Mouse (Mus musculus) midbrain, embryonic 16.5 days (tissue): Measurements from ENCODE around the gene Fam227a. TPM values are rescaled to one million over a fixed set of nuclear protein-coding genes. Genes with fewer than 3 reads are reported as not detected.

Experiments
- ATAC-seq: fragments of 200-750 bp; cut with Nextera tagmentation; 2 replicates; pipeline ENCODE4 v1.8.0; 2017; ENCODE audit warnings: moderate TSS enrichment
- H3K27ac ChIP-seq: fragments of 300-500 bp; sonication (generic); 2 replicates; pipeline ENCODE4 v1.5.1; 2014; ENCODE audit warnings: mild to moderate bottlenecking, low read length, mixed read lengths
- H3K27me3 ChIP-seq: fragments of 300-500 bp; sonication (generic); 2 replicates; pipeline ENCODE4 v1.6.1; 2014; ENCODE audit warnings: low read depth, low read length, mixed read lengths; ENCODE audit not compliant: control insufficient read depth, insufficient read depth
- H3K36me3 ChIP-seq: fragments of 300-500 bp; sonication (generic); 2 replicates; pipeline ENCODE4 v1.6.1; 2014; ENCODE audit warnings: mild to moderate bottlenecking, low read length, moderate library complexity, mixed read lengths; ENCODE audit not compliant: control insufficient read depth, insufficient read depth
- H3K4me1 ChIP-seq: fragments of 300-500 bp; sonication (generic); 2 replicates; pipeline ENCODE4 v1.6.1; 2014; ENCODE audit warnings: mild to moderate bottlenecking, low read length, mixed read lengths; ENCODE audit not compliant: control insufficient read depth, insufficient read depth
- H3K4me2 ChIP-seq: fragments of 300-500 bp; sonication (generic); 2 replicates; pipeline ENCODE4 v1.6.1; 2014; ENCODE audit warnings: mild to moderate bottlenecking, low read length, mixed read lengths
- H3K4me3 ChIP-seq: fragments of 300-500 bp; sonication (generic); 2 replicates; pipeline ENCODE4 v1.5.1; 2014; ENCODE audit warnings: low read depth, mild to moderate bottlenecking, low read length, moderate library complexity, mixed read lengths
- H3K9ac ChIP-seq: fragments of 300-500 bp; sonication (generic); 2 replicates; pipeline ENCODE4 v1.6.1; 2014; ENCODE audit warnings: low read depth, low read length, mixed read lengths
- H3K9me3 ChIP-seq: fragments of 300-500 bp; sonication (generic); replicated peaks from 2 replicates; pipeline ENCODE4 v1.6.1; 2014; ENCODE audit warnings: mild to moderate bottlenecking, low read length, mixed read lengths; ENCODE audit not compliant: control insufficient read depth, poor library complexity, severe bottlenecking
- WGBS: fragments of 180-500 bp; shearing (Covaris S2); extraction: QIAGEN DNeasy Blood & Tissue Kit; methylation state at CpG from one replicate; pipeline ENCODE4 v1.1.7; 2014; 5-methylcytosine and 5-hydroxymethylcytosine counted together
- microRNA-seq: library from miRNA; unstranded; fragments of <30 nt; microRNA quantifications from one replicate; pipeline ENCODE4, GENCODE M21; 2017
- polyA plus RNA-seq: library from polyadenylated mRNA; unstranded; fragments of >200 nt; fragmentation: Nextera tagmentation; extraction: Ambion mirVana; gene quantifications from 2 replicates; pipeline ENCODE4 v1.2.1, GENCODE M21; 2015

Fam227a gene
- polyA plus RNA-seq, 1 experiment from 2014 or later = 4.0 TPM

- no peaks in the 10 kb centered on the region for H3K36me3 ChIP-seq
- ATAC-seq = no peak
- no peak overlapping the region for H3K4me3 ChIP-seq
- no peak overlapping the region for H3K4me2 ChIP-seq
- H3K9me3 ChIP-seq = no peaks in the 10 kb centered on the region
- no peaks in the 10 kb centered on the region for H3K4me1 ChIP-seq
- WGBS = 62% methylated on average over 1 of the region's 1 CpGs
- no peaks in the 10 kb centered on the region for H3K27me3 ChIP-seq
- no peak overlapping the region for H3K9ac ChIP-seq
- no peak overlapping the region for H3K27ac ChIP-seq
Measured at GRCm38 (mm10) chr15:79575543-79576222, 83.1 kb downstream of the Fam227a start.

GRCm38 (mm10) chr15:79562417-79562816 lies 96.3 kb downstream of the Fam227a start:
- H3K9ac ChIP-seq = no peak overlapping the region
- 88% methylated on average over 9 of the region's 9 CpGs for WGBS
- no peak overlapping the region for H3K4me2 ChIP-seq
- no peak overlapping the region for H3K4me3 ChIP-seq
- H3K27me3 ChIP-seq = no peaks in the 10 kb centered on the region
- H3K27ac ChIP-seq = no peak overlapping the region
- no peaks in the 10 kb centered on the region for H3K9me3 ChIP-seq
- no peaks in the 10 kb centered on the region for H3K4me1 ChIP-seq
- no peak for ATAC-seq
- no peaks in the 10 kb centered on the region for H3K36me3 ChIP-seq

- no peaks in the 10 kb centered on the region for H3K9me3 ChIP-seq
- H3K36me3 ChIP-seq = no peaks in the 10 kb centered on the region
- H3K27me3 ChIP-seq = no peaks in the 10 kb centered on the region
- H3K4me3 ChIP-seq = no peak overlapping the region
- WGBS = 72% methylated on average over 3 of the region's 3 CpGs
- no peak for ATAC-seq
- H3K4me1 ChIP-seq = no peaks in the 10 kb centered on the region
- no peak overlapping the region for H3K4me2 ChIP-seq
- no peak overlapping the region for H3K27ac ChIP-seq
- H3K9ac ChIP-seq = no peak overlapping the region
Measured at GRCm38 (mm10) chr15:79559649-79560048, 99.1 kb downstream of the Fam227a start.

Small RNAs within 50 kb of the gene (microRNA-seq; reads per million reads assigned to microRNA genes)
- not detected for gene Gm27903

Other genes with a start within 250 kb of the Fam227a start
- 193 and 218 TPM in 2 replicates for gene Csnk1e, start 203.4 kb downstream of the Fam227a start, polyA plus RNA-seq
- gene Kcnj4, start 153.7 kb downstream of the Fam227a start, polyA plus RNA-seq = not detected in 2 replicates
- gene Kdelr3, start 142.5 kb downstream of the Fam227a start, polyA plus RNA-seq = 7.5 and 9.3 TPM in 2 replicates
- gene Ddx17, start 112.2 kb downstream of the Fam227a start, polyA plus RNA-seq = 49.8 and 56.8 TPM in 2 replicates
- 0.51 and 0.77 TPM in 2 replicates for gene Dmc1, start 53.8 kb downstream of the Fam227a start, polyA plus RNA-seq
- gene Cby1, start 243 bp upstream of the Fam227a start, polyA plus RNA-seq = 101 and 105 TPM in 2 replicates
- gene Tomm22, start 11.9 kb upstream of the Fam227a start, polyA plus RNA-seq = 233 and 237 TPM in 2 replicates
- 20.6 and 21.3 TPM in 2 replicates for gene Josd1, start 29.0 kb upstream of the Fam227a start, polyA plus RNA-seq
- gene Gtpbp1, start 31.9 kb upstream of the Fam227a start, polyA plus RNA-seq = 51.4 and 53.6 TPM in 2 replicates
- gene Sun2, start 83.6 kb upstream of the Fam227a start, polyA plus RNA-seq = 5.7 and 6.0 TPM in 2 replicates
- 69.0 and 76.5 TPM in 2 replicates for gene Dnal4, start 118.9 kb upstream of the Fam227a start, polyA plus RNA-seq
- gene Nptxr, start 145.8 kb upstream of the Fam227a start, polyA plus RNA-seq = 55.0 and 62.1 TPM in 2 replicates
- 0.74 and 1.3 TPM in 2 replicates for gene Npcd, start 175.3 kb upstream of the Fam227a start, polyA plus RNA-seq
- 73.2 and 73.7 TPM in 2 replicates for gene Cbx6, start 175.7 kb upstream of the Fam227a start, polyA plus RNA-seq
- 3.8 and 4.2 TPM in 2 replicates for gene Apobec3, start 232.7 kb upstream of the Fam227a start, polyA plus RNA-seq